Mouse (Mus musculus): ENCODE measurements at regions not wholly inside any gene's neighbourhood (a gene's known extent, or its start where the extent isn't known, plus 50 kb on each side); places are given as distances from the start of the nearest gene placed in this dataset.
A peak's percentile ranks its signal among the peaks of the same experiment; 100 is the strongest.

GRCm38 (mm10) chr9:97297538-97297937 lies 72.2 kb downstream of the Trim42 start:
- peak; percentile 2 for DNase-seq (ENCODE audit: low read depth)

- DNase-seq (ENCODE audit: low read depth): no peak
Observed at GRCm38 (mm10) chr9:97295770-97296169, 74.0 kb downstream of the Trim42 start.

- no peak for DNase-seq (ENCODE audit: low read depth)
Observed at GRCm38 (mm10) chr9:97291870-97292269, 77.9 kb downstream of the Trim42 start.

GRCm38 (mm10) chr9:97284282-97284802 lies 85.4 kb downstream of the Trim42 start:
- no peak for DNase-seq (ENCODE audit: low read depth)

- no peak for DNase-seq (ENCODE audit: low read depth)
Observed at GRCm38 (mm10) chr9:97282090-97282489, 87.7 kb downstream of the Trim42 start.

- DNase-seq (ENCODE audit: low read depth): peak; percentile 9
Observed at GRCm38 (mm10) chr9:97275449-97275848, 94.3 kb downstream of the Trim42 start.

- DNase-seq (ENCODE audit: low read depth): no peak
Observed at GRCm38 (mm10) chr9:97273891-97274290, 95.9 kb downstream of the Trim42 start.

- DNase-seq (ENCODE audit: low read depth): no peak
Observed at GRCm38 (mm10) chr9:97272061-97272460, 97.7 kb downstream of the Trim42 start.

GRCm38 (mm10) chr9:97247621-97248020 lies 122.1 kb downstream of the Trim42 start:
- DNase-seq (ENCODE audit: low read depth): no peak

GRCm38 (mm10) chr9:97226074-97226473 lies 115.1 kb upstream of the Slc25a36 start:
- no peak for DNase-seq (ENCODE audit: low read depth)

- no peak for DNase-seq (ENCODE audit: low read depth)
Observed at GRCm38 (mm10) chr9:97224549-97224948, 113.6 kb upstream of the Slc25a36 start.

- no peak for DNase-seq (ENCODE audit: low read depth)
Observed at GRCm38 (mm10) chr9:97214806-97215205, 103.8 kb upstream of the Slc25a36 start.

GRCm38 (mm10) chr9:97190321-97190860 lies 79.4 kb upstream of the Slc25a36 start:
- DNase-seq (ENCODE audit: low read depth): no peak

GRCm38 (mm10) chr9:97189646-97190045 lies 78.7 kb upstream of the Slc25a36 start:
- no peak for DNase-seq (ENCODE audit: low read depth)

GRCm38 (mm10) chr9:97188616-97189330 lies 77.8 kb upstream of the Slc25a36 start:
- no peak for DNase-seq (ENCODE audit: low read depth)

- DNase-seq (ENCODE audit: low read depth): no peak
Observed at GRCm38 (mm10) chr9:97173230-97173951, 62.4 kb upstream of the Slc25a36 start.

GRCm38 (mm10) chr9:97172075-97172474 lies 61.1 kb upstream of the Slc25a36 start:
- no peak for DNase-seq (ENCODE audit: low read depth)

- no peak for DNase-seq (ENCODE audit: low read depth)
Observed at GRCm38 (mm10) chr9:97171484-97171883, 60.5 kb upstream of the Slc25a36 start.

- no peak for DNase-seq (ENCODE audit: low read depth)
Observed at GRCm38 (mm10) chr9:97170836-97171235, 59.9 kb upstream of the Slc25a36 start.

GRCm38 (mm10) chr9:97162465-97162864 lies 51.5 kb upstream of the Slc25a36 start:
- DNase-seq (ENCODE audit: low read depth): no peak

All from fibroblast of lung, adult 2 months (primary cell).